Mouse (Mus musculus): Measurements from ENCODE around the gene Mllt3. TPM values are rescaled to one million over a fixed set of nuclear protein-coding genes. Genes with fewer than 3 reads are reported as not detected.

Mllt3 gene
- total RNA-seq, 2 experiments from 2014 or later: 52.2 to 56.0 TPM

Other genes with a start within 250 kb of the Mllt3 start
- gene Focad, start 61.3 kb upstream of the Mllt3 start, total RNA-seq (2021): 10 to 100 TPM; 70.3 to 75.4 TPM